Mouse (Mus musculus): ENCODE measurements around the gene Olfr1418.

Gene Olfr1418

GRCm38 (mm10) chr19:11810003-11810758, 50.7 kb downstream of the Olfr1418 start:
- DNase-seq = no peak

DNA sequence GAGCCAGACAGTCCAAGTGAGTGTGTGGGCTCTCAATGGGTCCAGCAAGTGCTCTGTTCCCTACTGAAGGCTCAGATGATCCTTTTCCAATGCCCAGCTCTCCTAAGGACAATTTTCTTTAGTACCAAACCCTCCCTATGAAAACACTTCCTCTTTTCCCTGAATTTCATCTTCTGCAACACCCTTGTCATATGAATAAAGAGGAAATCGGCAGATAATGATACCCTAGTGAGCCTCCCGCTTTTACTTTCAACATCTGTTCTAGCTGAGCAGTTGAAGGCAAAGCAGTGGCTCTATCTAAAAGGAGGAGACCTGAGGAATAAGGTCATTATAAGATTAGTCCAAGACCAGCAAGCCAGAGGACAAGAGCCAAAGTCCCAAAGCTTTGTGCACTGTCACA, 52.4 kb downstream of the Olfr1418 start:
- DNase-seq = no peak

DNA sequence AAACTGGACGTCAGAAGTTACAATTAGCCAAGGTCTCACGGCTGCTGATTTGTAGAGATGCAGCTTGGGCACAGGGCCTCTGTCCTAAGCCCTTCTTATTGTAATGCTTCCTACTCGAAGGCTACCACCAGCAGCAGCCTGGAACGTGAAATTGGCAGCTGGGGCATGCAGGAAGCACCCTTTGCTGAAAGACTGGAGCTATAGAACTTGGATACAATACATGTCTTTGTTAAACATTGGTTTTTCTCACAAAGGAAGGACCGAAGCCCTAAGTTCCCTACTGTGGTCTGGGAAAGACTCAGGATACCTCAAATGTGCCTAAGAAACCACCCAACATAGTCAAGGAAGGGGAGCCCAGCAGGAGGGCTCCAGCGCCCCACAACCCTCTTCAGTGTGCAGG, 53.0 kb downstream of the Olfr1418 start:
- DNase-seq = no peak

- DNase-seq = peak in 1 of 2 experiments; percentile 19
These were observed 53.6 kb downstream of the Olfr1418 start for GRCm38 (mm10) chr19:11807251-11807650.

DNA sequence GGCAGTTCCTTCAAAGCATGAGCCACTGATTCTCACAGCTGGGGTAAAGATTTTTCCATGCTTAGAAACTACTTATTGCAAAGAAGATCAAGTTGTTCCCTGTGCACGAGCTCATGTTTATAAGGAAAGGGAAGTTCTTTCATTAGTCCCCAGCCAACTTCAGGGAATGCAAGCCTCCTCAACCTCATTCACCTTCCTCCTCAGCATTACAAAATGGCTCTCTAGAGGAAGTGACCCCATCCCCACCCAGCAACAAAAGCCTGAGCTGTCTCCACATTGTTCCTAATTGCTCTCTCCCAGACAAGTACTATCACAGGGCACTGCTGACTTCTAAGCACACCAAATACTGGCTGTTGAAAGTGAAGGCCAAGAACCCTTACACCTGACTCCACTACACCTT, 56.4 kb downstream of the Olfr1418 start:
- DNase-seq = no peak

Data from thymus, adult 18-20 months (tissue).